Mouse (Mus musculus) spleen, adult 2 months (tissue): ENCODE data around the gene Snx29. TPM values are rescaled to one million over a fixed set of nuclear protein-coding genes. Genes with fewer than 3 reads are reported as not detected.

ENCODE experiments used
- DNase-seq, 2 experiments: peaks; one replicate each; pipeline versions ENCODE4 v3.0.0 to v3.0.0-alpha.2; 2012 to 2021; ENCODE audit warnings: low spot score in 2 of 2, low read depth in 1 of 2
- H3K27ac ChIP-seq: fragments of 200-500 bp; 2 replicates; pipeline ENCODE4 v1.5.1; 2012; ENCODE audit warnings: low read length, inconsistent platforms; ENCODE audit not compliant: insufficient read depth
- H3K27me3 ChIP-seq: fragments of 200-500 bp; 2 replicates; pipeline ENCODE4 v1.6.1; 2012; ENCODE audit warnings: mild to moderate bottlenecking, moderate library complexity, low read length, inconsistent platforms; ENCODE audit not compliant: control insufficient read depth, insufficient read depth
- H3K36me3 ChIP-seq: fragments of 200-500 bp; 2 replicates; pipeline ENCODE4 v1.6.1; 2012; ENCODE audit warnings: mild to moderate bottlenecking, low read length, inconsistent platforms; ENCODE audit not compliant: control insufficient read depth, insufficient read depth
- H3K4me1 ChIP-seq: fragments of 200-500 bp; 2 replicates; pipeline ENCODE4 v1.6.1; 2011; ENCODE audit warnings: inconsistent platforms; ENCODE audit not compliant: control insufficient read depth, insufficient read depth, insufficient read length
- H3K4me3 ChIP-seq: fragments of 200-500 bp; 2 replicates; pipeline ENCODE4 v1.5.1; 2011; ENCODE audit warnings: mild to moderate bottlenecking, inconsistent platforms; ENCODE audit not compliant: insufficient read depth, insufficient read length; ENCODE audit errors: extremely low read depth
- CTCF ChIP-seq: fragments of 200-500 bp; IDR thresholded peaks from 2 replicates; pipeline ENCODE4 v1.5.1; 2011; ENCODE audit warnings: mild to moderate bottlenecking, inconsistent platforms; ENCODE audit not compliant: insufficient read depth, insufficient read length, insufficient replicate concordance; ENCODE audit errors: extremely low read depth
- POLR2A ChIP-seq: fragments of 200-500 bp; IDR thresholded peaks from 2 replicates; pipeline ENCODE4 v1.6.1; 2011; ENCODE audit warnings: low read depth, low read length, inconsistent platforms
- WGBS: fragments of 180-500 bp; shearing (Covaris S2); methylation state at CpG from one replicate; pipeline ENCODE4 v1.1.7; 2018; 5-methylcytosine and 5-hydroxymethylcytosine counted together
- polyA plus RNA-seq: library from polyadenylated mRNA; depleted of rRNA; stranded (reverse); fragments of >200 nt; gene quantifications from 2 replicates; pipeline ENCODE4 v1.2.3, GENCODE M21; 2012

Gene Snx29
- polyA plus RNA-seq, 1 experiment: 13.6 TPM

DNA sequence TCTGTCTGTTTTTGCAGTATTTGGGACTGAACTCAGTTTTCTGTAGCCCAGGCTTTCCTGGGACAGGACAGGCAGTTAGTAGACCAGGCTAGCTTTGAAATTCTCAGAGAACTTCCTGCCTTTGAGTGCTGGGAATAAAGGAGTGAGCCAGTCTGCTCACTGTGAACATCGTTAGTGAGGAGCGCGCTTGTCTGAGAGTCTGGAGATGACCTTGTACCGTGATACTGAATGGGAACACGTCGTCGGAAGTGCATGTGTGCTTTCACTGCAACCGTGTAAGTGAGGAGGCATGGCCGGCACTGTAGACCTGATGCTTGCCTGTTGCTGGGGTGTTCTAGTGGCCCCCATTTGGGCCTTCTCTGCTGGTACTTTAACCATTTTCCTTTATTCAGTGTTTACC, 83.9 kb downstream of the Snx29 start:
- H3K4me1 ChIP-seq: peaks cover 12% of the 10 kb centered on the region; the same call in 1 of the 2 replicates
- 95% methylated on average over 9 of the region's 9 CpGs for WGBS
- TF ChIP-seq CTCF (no peak), POLR2A (no peak)
- H3K4me3 ChIP-seq: no peak overlapping the region
- no peaks in the 10 kb centered on the region for H3K27me3 ChIP-seq
- no peak for DNase-seq
- no peak overlapping the region for H3K27ac ChIP-seq
- peaks cover 21% of the 10 kb centered on the region for H3K36me3 ChIP-seq

DNA sequence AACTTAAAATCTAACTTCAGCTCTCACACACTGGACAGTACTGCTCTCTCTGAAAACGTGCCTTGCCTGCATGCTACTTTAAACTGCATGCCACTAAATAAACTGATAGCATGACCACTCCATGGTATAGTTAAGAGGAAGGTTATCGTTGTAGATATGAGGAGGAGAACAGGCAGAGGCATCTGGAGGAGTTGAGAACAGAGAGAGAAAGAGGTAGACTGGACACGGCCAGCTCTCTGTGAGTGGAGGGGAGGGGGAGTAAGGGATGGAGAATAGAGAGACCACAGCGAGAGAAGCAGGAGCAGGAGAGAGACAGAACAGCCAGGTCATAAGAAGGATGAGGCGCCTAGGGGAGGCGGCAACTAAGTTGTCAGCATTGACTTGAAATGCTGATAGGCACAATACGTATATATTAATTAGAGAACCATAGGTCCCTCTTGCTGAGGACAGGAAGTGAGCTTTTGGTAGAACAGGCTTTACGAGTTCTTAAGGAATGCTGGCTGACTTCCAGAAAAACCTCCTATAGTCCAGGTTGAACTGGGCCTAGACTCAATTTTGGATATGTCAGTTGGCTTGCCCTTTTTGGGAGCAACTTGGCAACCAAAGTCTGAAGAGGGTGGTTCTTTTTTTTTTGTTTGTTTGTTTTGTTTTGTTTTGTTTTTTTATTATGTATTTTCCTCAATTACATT, 85.4 kb downstream of the Snx29 start:
- TF ChIP-seq POLR2A (no peak), CTCF (no peak)
- H3K4me1 ChIP-seq: peaks cover 9% of the 10 kb centered on the region; the same call in 1 of the 2 replicates
- H3K27ac ChIP-seq: no peak overlapping the region
- peaks cover 22% of the 10 kb centered on the region for H3K36me3 ChIP-seq
- H3K27me3 ChIP-seq: no peaks in the 10 kb centered on the region
- 92% methylated on average over 8 of the region's 8 CpGs for WGBS
- no peak overlapping the region for H3K4me3 ChIP-seq
- DNase-seq: no peak

DNA sequence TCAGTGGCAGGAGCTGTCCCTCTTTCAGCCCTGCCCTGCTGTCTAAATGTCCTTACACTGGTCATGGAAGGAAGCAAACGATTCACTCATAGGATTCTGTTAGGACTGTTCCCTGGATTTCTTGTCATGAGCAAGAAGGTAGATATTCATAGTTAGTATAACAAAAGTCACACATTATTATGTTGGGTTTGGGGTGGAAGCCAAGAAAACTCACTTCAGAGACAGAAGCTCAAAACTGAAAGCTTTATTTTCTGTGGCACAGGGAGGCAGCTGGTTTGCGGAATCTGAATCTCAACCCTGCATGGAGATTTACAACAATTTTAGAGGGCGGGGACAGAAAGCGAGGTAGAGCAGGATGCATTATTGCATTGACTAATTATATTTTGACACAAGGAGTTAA, 86.0 kb downstream of the Snx29 start:
- H3K36me3 ChIP-seq: peaks cover 20% of the 10 kb centered on the region
- no peaks in the 10 kb centered on the region for H3K27me3 ChIP-seq
- DNase-seq: no peak
- H3K4me3 ChIP-seq: no peak overlapping the region
- TF ChIP-seq CTCF (no peak), POLR2A (no peak)
- H3K27ac ChIP-seq: no peak overlapping the region
- H3K4me1 ChIP-seq: peaks cover 3% of the 10 kb centered on the region; the same call in 1 of the 2 replicates
- WGBS: 95% methylated on average over 4 of the region's 4 CpGs

DNA sequence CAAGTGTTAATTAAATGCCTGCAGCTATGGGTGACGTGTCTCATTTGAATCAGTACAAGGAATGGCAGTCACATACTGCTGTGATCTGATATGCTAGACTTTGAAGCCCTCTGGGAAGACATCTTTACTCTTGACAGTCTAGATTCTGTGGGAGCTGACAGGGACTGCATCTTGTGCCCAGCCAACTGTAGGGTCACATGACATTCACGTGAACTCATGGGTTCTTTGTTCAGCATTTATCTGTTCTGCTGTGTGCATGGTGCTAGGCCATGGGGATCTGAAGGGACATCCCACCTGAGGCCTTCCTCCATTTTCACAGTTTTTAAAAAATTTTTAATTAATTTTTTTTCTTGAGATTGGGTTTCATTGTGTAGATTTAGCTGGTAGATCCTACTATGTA, 91.9 kb downstream of the Snx29 start:
- Histone ChIP-seq H3K27ac (no peak overlapping the region), H3K36me3 (peaks cover 18% of the 10 kb centered on the region), H3K27me3 (no peaks in the 10 kb centered on the region), H3K4me1 (peaks cover 3% of the 10 kb centered on the region; the same call in 1 of the 2 replicates), H3K4me3 (no peak overlapping the region)
- TF ChIP-seq CTCF: no peak
- no peak for TF ChIP-seq POLR2A
- WGBS: 79% methylated on average over 2 of the region's 2 CpGs
- no peak for DNase-seq

DNA sequence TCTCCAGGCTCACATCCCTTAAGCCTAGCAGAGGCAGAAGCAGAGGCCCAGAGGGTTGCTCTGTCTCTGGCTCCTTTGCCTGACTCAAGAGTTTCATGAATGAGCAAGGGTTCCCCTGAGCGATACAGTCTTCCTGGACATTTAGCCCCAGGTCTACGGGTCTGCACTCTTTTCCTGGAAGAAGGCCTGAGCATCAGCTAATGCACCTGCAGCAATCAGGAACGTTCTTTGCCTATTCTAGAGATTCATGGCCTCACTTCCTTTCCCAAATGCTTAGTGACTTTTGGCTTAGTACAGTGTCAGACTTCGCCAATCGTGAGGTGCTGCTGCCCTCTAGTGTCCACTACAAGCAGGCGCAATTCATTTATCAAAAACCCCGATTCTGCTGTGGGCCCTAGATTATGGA, 95.5 kb downstream of the Snx29 start:
- TF ChIP-seq CTCF (peak; percentile 94; the same call in 1 of the 2 replicates), POLR2A (no peak)
- peaks cover 18% of the 10 kb centered on the region for H3K36me3 ChIP-seq
- H3K4me3 ChIP-seq: no peak overlapping the region
- H3K4me1 ChIP-seq: peaks cover 3% of the 10 kb centered on the region; the same call in 1 of the 2 replicates
- no peaks in the 10 kb centered on the region for H3K27me3 ChIP-seq
- 14% methylated on average over 7 of the region's 7 CpGs for WGBS
- no peak overlapping the region for H3K27ac ChIP-seq
- DNase-seq: peak; percentile 45

DNA sequence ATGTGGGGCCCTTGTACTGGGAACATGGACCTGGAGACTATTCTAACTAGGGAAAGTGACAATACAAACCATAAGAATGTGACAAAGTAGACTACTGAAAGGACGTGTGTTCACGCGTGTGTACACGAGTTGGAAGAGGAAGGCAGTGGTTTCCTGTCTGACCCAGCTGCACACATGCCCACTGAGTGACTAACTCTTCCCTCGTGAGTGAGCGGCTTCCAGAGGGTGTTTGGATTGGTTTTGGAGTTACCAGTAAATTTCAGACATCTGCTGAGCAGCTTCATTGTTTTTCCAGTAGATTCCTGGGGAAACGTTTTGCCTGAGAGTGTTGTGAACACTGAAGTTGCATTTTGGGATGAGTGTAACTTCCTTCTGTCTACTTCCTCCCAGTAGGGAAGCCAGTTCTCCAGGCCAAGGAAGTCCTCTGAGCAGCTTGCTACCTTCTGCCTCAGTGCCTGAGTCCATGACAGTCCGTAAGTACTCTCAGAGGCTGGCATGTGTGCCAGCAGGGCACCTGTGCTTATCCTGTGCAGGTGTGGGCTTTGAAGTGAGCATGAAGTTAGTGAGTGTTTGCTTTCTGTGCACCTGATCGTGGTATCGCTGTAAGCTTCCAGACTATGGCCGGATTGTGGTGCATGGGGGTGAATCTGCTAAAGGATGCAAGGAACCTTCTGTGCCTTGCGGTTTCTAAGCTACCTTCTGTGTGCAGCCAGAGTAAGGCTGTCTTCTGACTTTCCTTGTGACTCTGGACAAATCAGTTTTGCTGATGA, 97.8 kb downstream of the Snx29 start:
- DNase-seq: no peak
- Histone ChIP-seq H3K36me3 (peaks cover 17% of the 10 kb centered on the region), H3K27ac (no peak overlapping the region), H3K4me1 (peaks cover 3% of the 10 kb centered on the region; the same call in 1 of the 2 replicates), H3K27me3 (no peaks in the 10 kb centered on the region), H3K4me3 (no peak overlapping the region)
- 43% methylated on average over 12 of the region's 12 CpGs for WGBS
- no peak for TF ChIP-seq CTCF
- TF ChIP-seq POLR2A: no peak

DNA sequence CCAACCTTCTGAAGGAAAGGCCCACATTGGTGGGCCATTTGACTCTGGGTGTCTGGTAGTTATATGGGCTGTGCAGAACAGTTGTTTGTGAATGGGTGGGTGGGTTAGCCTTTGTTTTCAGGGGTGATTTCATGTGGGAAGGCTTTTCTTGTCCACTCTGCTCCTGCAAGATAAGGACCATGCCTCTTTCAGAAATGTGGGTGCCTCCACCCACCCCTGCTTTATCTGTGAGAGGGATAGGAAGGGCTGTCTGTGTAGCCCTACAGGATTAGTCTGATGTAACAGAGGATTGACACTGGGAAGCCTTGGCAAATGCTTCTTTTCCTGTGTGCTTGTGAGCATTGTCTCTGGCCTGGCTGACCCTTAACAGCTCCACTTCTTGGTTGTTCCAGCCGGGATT, 99.5 kb downstream of the Snx29 start:
- no peak for DNase-seq
- H3K4me1 ChIP-seq: peaks cover 3% of the 10 kb centered on the region; the same call in 1 of the 2 replicates
- H3K36me3 ChIP-seq: peaks cover 18% of the 10 kb centered on the region
- WGBS: 84% methylated on average over 1 of the region's 1 CpGs
- no peak overlapping the region for H3K27ac ChIP-seq
- H3K4me3 ChIP-seq: no peak overlapping the region
- TF ChIP-seq POLR2A (no peak), CTCF (no peak)
- no peaks in the 10 kb centered on the region for H3K27me3 ChIP-seq
